Mouse (Mus musculus): ENCODE data around the gene Atxn2l.

Gene Atxn2l

GRCm38 (mm10) chr7:126503273-126503878 is at the start of gene Atxn2l:
Atxn2l (minus strand) TSS chr7:126503437.
- DNase-seq (ENCODE audit: low read depth, low spot score) = peak; percentile 96

GRCm38 (mm10) chr7:126545631-126546030 is 42.4 kb upstream of the Atxn2l start:
- no peak for DNase-seq (ENCODE audit: low read depth, low spot score)

GRCm38 (mm10) chr7:126541661-126542060 is 38.4 kb upstream of the Atxn2l start:
- DNase-seq (ENCODE audit: low read depth, low spot score) = no peak

GRCm38 (mm10) chr7:126537820-126538585 is 34.8 kb upstream of the Atxn2l start:
- DNase-seq (ENCODE audit: low read depth, low spot score) = peak; percentile 55

- DNase-seq (ENCODE audit: low read depth, low spot score) = no peak
Observed at GRCm38 (mm10) chr7:126536466-126536865, 33.2 kb upstream of the Atxn2l start.

GRCm38 (mm10) chr7:126535766-126536165 is 32.5 kb upstream of the Atxn2l start:
- no peak for DNase-seq (ENCODE audit: low read depth, low spot score)

GRCm38 (mm10) chr7:126533434-126533833 is 30.2 kb upstream of the Atxn2l start:
- no peak for DNase-seq (ENCODE audit: low read depth, low spot score)

GRCm38 (mm10) chr7:126528166-126528577 is 24.9 kb upstream of the Atxn2l start:
- DNase-seq (ENCODE audit: low read depth, low spot score) = peak; percentile 74

- DNase-seq (ENCODE audit: low read depth, low spot score) = no peak
Observed at GRCm38 (mm10) chr7:126523316-126523715, 20.1 kb upstream of the Atxn2l start.

- peak; percentile 40 for DNase-seq (ENCODE audit: low read depth, low spot score)
Observed at GRCm38 (mm10) chr7:126519513-126519912, 16.3 kb upstream of the Atxn2l start.

GRCm38 (mm10) chr7:126518261-126518941 is 15.2 kb upstream of the Atxn2l start:
- DNase-seq (ENCODE audit: low read depth, low spot score) = no peak

GRCm38 (mm10) chr7:126511287-126511686 is 8.1 kb upstream of the Atxn2l start:
- peak; percentile 69 for DNase-seq (ENCODE audit: low read depth, low spot score)

GRCm38 (mm10) chr7:126507126-126507778 is 4.0 kb upstream of the Atxn2l start:
- DNase-seq (ENCODE audit: low read depth, low spot score) = no peak

- DNase-seq (ENCODE audit: low read depth, low spot score) = no peak
Observed at GRCm38 (mm10) chr7:126504913-126505312, 1.7 kb upstream of the Atxn2l start.

GRCm38 (mm10) chr7:126502751-126503150 is 486 bp downstream of the Atxn2l start:
- no peak for DNase-seq (ENCODE audit: low read depth, low spot score)

GRCm38 (mm10) chr7:126502023-126502741 is 1.1 kb downstream of the Atxn2l start:
- peak; percentile 94 for DNase-seq (ENCODE audit: low read depth, low spot score)

GRCm38 (mm10) chr7:126501684-126502022 is 1.6 kb downstream of the Atxn2l start:
- DNase-seq (ENCODE audit: low read depth, low spot score) = no peak

- no peak for DNase-seq (ENCODE audit: low read depth, low spot score)
Observed at GRCm38 (mm10) chr7:126499416-126499815, 3.8 kb downstream of the Atxn2l start.

- DNase-seq (ENCODE audit: low read depth, low spot score) = no peak
Observed at GRCm38 (mm10) chr7:126497966-126498365, 5.3 kb downstream of the Atxn2l start.

- DNase-seq (ENCODE audit: low read depth, low spot score) = no peak
Observed at GRCm38 (mm10) chr7:126496475-126496874, 6.8 kb downstream of the Atxn2l start.

GRCm38 (mm10) chr7:126494120-126494519 is 9.1 kb downstream of the Atxn2l start:
- no peak for DNase-seq (ENCODE audit: low read depth, low spot score)

All from 3T3-L1 (cell line).